ENCODE assay signal across 10 mouse cellular contexts in the genomic region with DNA sequence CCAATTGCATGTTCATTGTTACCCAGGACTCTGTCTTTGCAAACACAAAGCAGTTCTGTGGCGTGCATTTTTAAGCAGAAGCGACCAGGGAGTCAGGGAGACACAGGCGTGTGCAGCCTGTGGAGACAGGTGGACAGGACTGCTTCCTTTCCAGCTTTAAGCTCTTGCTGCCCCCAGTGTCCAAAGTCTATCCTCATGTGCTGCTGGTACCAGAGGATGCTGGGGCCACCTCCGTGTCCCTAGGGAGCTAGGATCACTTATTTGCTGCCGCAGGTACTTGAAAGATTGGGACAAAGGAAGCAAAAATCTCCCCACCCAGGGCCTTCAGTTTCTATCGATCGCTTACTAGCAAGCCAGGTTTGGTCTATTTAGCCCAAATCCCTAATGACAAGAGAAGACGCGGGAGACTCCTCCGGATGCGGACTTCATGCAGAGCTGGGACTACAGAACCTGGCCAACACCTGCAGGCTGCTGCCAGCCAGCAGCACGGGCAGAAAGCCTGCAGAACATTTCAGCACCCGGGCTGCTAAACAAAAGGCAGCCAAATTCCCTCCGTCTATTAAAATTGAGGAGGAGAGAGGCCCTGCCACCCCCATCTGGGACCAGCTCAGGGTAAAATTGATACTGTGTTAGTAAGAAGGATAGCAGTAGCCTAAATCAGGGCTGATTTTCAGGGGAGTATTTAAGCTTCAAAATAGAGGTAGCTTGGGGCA.
A peak's percentile ranks its signal among the peaks of the same experiment; 100 is the strongest.
DNase-seq lines count a peak whose midpoint lies in the region; ATAC-seq lines count a peak whose summit lies in the region.
"Had no signal": no experiment of that assay in that cellular context is flagged by ENCODE, and none has a peak within 500 bp of the region (broad histone marks: within the 10 kb centered on the region; RNA-seq: fewer than 3 reads in every experiment).

No protein-coding gene starts in this region.

- WGBS in kidney, embryonic 15.5 days: 24% methylated on average over 14 of the region's 14 CpGs
- WGBS in forebrain, embryonic 11.5 days: 4% methylated on average over 14 of the region's 14 CpGs
- WGBS in limb, embryonic 12.5 days: 13% methylated on average over 14 of the region's 14 CpGs

- no peak for ATAC-seq in kidney, embryonic 15.5 days (replicated peaks; ENCODE audit: low FRiP score)
- ATAC-seq in forebrain, embryonic 11.5 days (replicated peaks; ENCODE audit: low FRiP score): no peak
- no peak for ATAC-seq in limb, embryonic 12.5 days (ENCODE audit: insufficient number of reproducible peaks, insufficient read depth, low FRiP score, low TSS enrichment, low read depth)

- H3K9me3 ChIP-seq in kidney, embryonic 15.5 days (replicated peaks): no peaks in the 10 kb centered on the region
- no peaks in the 10 kb centered on the region for H3K9me3 ChIP-seq in forebrain, embryonic 11.5 days (ENCODE audit: control insufficient read depth, low read length)
- no peaks in the 10 kb centered on the region for H3K9me3 ChIP-seq in limb, embryonic 12.5 days
- H3K9me3 ChIP-seq: lung, embryonic 15.5 days had no signal

- no peak overlapping the region for H3K9ac ChIP-seq in kidney, embryonic 15.5 days
- H3K9ac ChIP-seq in forebrain, embryonic 11.5 days (ENCODE audit: low read length): no peak overlapping the region
- no peak overlapping the region for H3K9ac ChIP-seq in limb, embryonic 12.5 days (replicated peaks)
- H3K9ac ChIP-seq: lung, embryonic 15.5 days had no signal

- H3K27me3 ChIP-seq in kidney, embryonic 15.5 days: peaks cover 18% of the 10 kb centered on the region
- H3K27me3 ChIP-seq in forebrain, embryonic 11.5 days (ENCODE audit: control insufficient read depth, insufficient read depth, low read length): peaks cover 14% of the 10 kb centered on the region
- peaks cover 12% of the 10 kb centered on the region for H3K27me3 ChIP-seq in limb, embryonic 12.5 days

- DNase-seq in kidney, adult 18-20 months: no peak
- peak; percentile 52 for DNase-seq in forebrain, embryonic 11.5 days (ENCODE audit: low spot score)
- peak; percentile 30 for DNase-seq in retina, postnatal 1 day
- no peak for DNase-seq in adrenal gland, postnatal 14 days
- no peak for DNase-seq in thymus, postnatal 0 days (ENCODE audit: low spot score)
- no peak for DNase-seq in lung, adult 18-20 months

- no peak overlapping the region for H3K27ac ChIP-seq in kidney, embryonic 15.5 days
- no peak overlapping the region for H3K27ac ChIP-seq in forebrain, embryonic 11.5 days (ENCODE audit: low read depth, low read length)
- H3K27ac ChIP-seq in limb, embryonic 12.5 days: 0 out of 2 replicates have a peak overlapping the region, but pooled peaks have one; percentile 23
- H3K27ac ChIP-seq: lung, embryonic 15.5 days had no signal

- peak overlapping the region; percentile 39; the same call in 1 of the 2 replicates for H3K4me2 ChIP-seq in kidney, embryonic 15.5 days
- peak overlapping the region; percentile 32 for H3K4me2 ChIP-seq in forebrain, embryonic 11.5 days (ENCODE audit: low read depth, low read length, severe bottlenecking)
- peak overlapping the region; percentile 28 for H3K4me2 ChIP-seq in limb, embryonic 12.5 days

- peaks cover 15% of the 10 kb centered on the region for H3K4me1 ChIP-seq in kidney, embryonic 15.5 days
- peaks cover 6% of the 10 kb centered on the region for H3K4me1 ChIP-seq in forebrain, embryonic 11.5 days (replicated peaks; ENCODE audit: control insufficient read depth, insufficient read depth, low read length)
- peaks cover 35% of the 10 kb centered on the region for H3K4me1 ChIP-seq in limb, embryonic 12.5 days (replicated peaks)
- H3K4me1 ChIP-seq: lung, embryonic 15.5 days had no signal

- no peaks in the 10 kb centered on the region for H3K36me3 ChIP-seq in kidney, embryonic 15.5 days
- H3K36me3 ChIP-seq in forebrain, embryonic 11.5 days (ENCODE audit: control insufficient read depth, insufficient read depth, low read length): no peaks in the 10 kb centered on the region
- H3K36me3 ChIP-seq in limb, embryonic 12.5 days: no peaks in the 10 kb centered on the region
- H3K36me3 ChIP-seq: lung, embryonic 15.5 days had no signal

- no peak overlapping the region for H3K4me3 ChIP-seq in kidney, embryonic 15.5 days (replicated peaks)
- H3K4me3 ChIP-seq in forebrain, embryonic 11.5 days (ENCODE audit: low read depth, low read length): no peak overlapping the region
- no peak overlapping the region for H3K4me3 ChIP-seq in limb, embryonic 12.5 days (replicated peaks)
- H3K4me3 ChIP-seq: erythroblast, embryonic 14.5 days; lung, embryonic 15.5 days had no signal

Comparison
In these comparisons a context has a peak if more than half of its experiments do, and no peak if none do; other contexts are left out.
1. DNase-seq: peak in forebrain, embryonic 11.5 days (single experiment) and retina, postnatal 1 day (single experiment); none in kidney, adult 18-20 months (single experiment), adrenal gland, postnatal 14 days (single experiment), thymus, postnatal 0 days (single experiment) and lung, adult 18-20 months (0 of 2).
2. Peak in every context shown above with its lines, with median percentiles within 50 percentile points of each other: H3K4me2 ChIP-seq.